Mouse (Mus musculus) gastrocnemius, postnatal 10 days (tissue): ENCODE measurements around the gene Thoc7. TPM values are rescaled to one million over a fixed set of nuclear protein-coding genes. Genes with fewer than 3 reads are reported as not detected.
A peak's percentile ranks its signal among the peaks of the same experiment; 100 is the strongest.

Experiments
- DNase-seq: peaks from one replicate; pipeline ENCODE4 v3.0.0; 2021; ENCODE audit warnings: mixed read lengths
- total RNA-seq, 2 experiments: library from RNA; stranded (reverse); gene quantifications; 2 replicates each; pipeline ENCODE4 v1.2.3; 2021

Gene Thoc7
- total RNA-seq, 2 experiments from 2014 or later = 128 to 132 TPM

- DNase-seq = no peak
Measured at GRCm38 (mm10) chr14:13933290-13934051, 28.2 kb downstream of the Thoc7 start.

- peak; percentile 41 for DNase-seq
Measured at GRCm38 (mm10) chr14:13917630-13918029, 44.0 kb downstream of the Thoc7 start.

- DNase-seq = no peak
Measured at GRCm38 (mm10) chr14:13917208-13917607, 44.4 kb downstream of the Thoc7 start.

- no peak for DNase-seq
Measured at GRCm38 (mm10) chr14:13915207-13915606, 46.4 kb downstream of the Thoc7 start.

- no peak for DNase-seq
Measured at GRCm38 (mm10) chr14:13914387-13915082, 47.1 kb downstream of the Thoc7 start, which contains the start of gene Gm281. TSS of gene Gm281 (minus strand) at chr14:13914478.

- no peak for DNase-seq
Measured at GRCm38 (mm10) chr14:13910148-13910547, 51.5 kb downstream of the Thoc7 start.

GRCm38 (mm10) chr14:13907145-13907544 is 54.5 kb downstream of the Thoc7 start:
- no peak for DNase-seq

- DNase-seq = no peak
Measured at GRCm38 (mm10) chr14:13906461-13906860, 55.2 kb downstream of the Thoc7 start.

GRCm38 (mm10) chr14:13901611-13902067 is 60.0 kb downstream of the Thoc7 start:
- DNase-seq = peak; percentile 17

Other genes with a start within 250 kb of the Thoc7 start
- gene Gm281, start 47.4 kb downstream of the Thoc7 start, total RNA-seq = not detected
- 10 to 100 TPM; 14.9 to 15.4 TPM for gene Atxn7, start 412 bp downstream of the Thoc7 start, total RNA-seq
- gene Psmd6, start 159.1 kb upstream of the Thoc7 start, total RNA-seq = 100 to 1,000 TPM; 177 to 194 TPM
- not detected for gene Olfr720, start 225.0 kb upstream of the Thoc7 start, total RNA-seq